Mouse (Mus musculus) Patski (cell line): ENCODE measurements around the gene Mtss1l. TPM values are rescaled to one million over a fixed set of nuclear protein-coding genes. Genes with fewer than 3 reads are reported as not detected.

Source experiments
- ATAC-seq: fragments of 100-300 bp; one replicate; pipeline ENCODE4 v1.8.0; 2021
- CTCF ChIA-PET: fragments of 350-600 bp; sonication (Branson Sonifier 250); formaldehyde crosslinking; loops from one replicate; lab custom pipeline; 2022; ENCODE audit warnings: inconsistent platforms; lab: Charles Lee
- POLR2A ChIA-PET: fragments of 350-600 bp; sonication (Branson Sonifier 250); formaldehyde crosslinking; loops from one replicate; lab custom pipeline; 2022; ENCODE audit warnings: antibody characterized with exemption, inconsistent platforms; lab: Charles Lee
- DNase-seq: peaks from one replicate; pipeline ENCODE4 v3.0.0-alpha.2; 2011; ENCODE audit warnings: low read depth, low spot score
- H3K27me3 ChIP-seq: fragments of 371-371 bp; one replicate; pipeline ENCODE4 v1.5.1; 2021
- CTCF ChIP-seq: fragments of 100-300 bp; IDR thresholded peaks from one replicate; pipeline ENCODE4 v1.5.1; 2021
- in situ Hi-C: fragments of 300-500 bp; cut with MboI; formaldehyde crosslinking; loops from 3 replicates; pipeline ENCODE4 v1.11.1; 2018; ENCODE audit warnings: low pct_unique_long_range_greater_than_20kb, mixed read lengths
- polyA plus RNA-seq: library from polyadenylated mRNA; unstranded; gene quantifications from one replicate; pipeline ENCODE4 v1.2.3, GENCODE M21; 2021

The Mtss1l gene
- polyA plus RNA-seq, 1 experiment from 2014 or later: 17.4 TPM

- DNase-seq: no peak
- CTCF ChIA-PET: interaction anchor here (0.8 to 1.6 kb wide), 2 partner anchors 10 to 15 kb away, joined by 3 to 10 read pairs; no protein-coding TSS in a partner anchor
These were observed 66.2 kb downstream of the Mtss1l start for GRCm38 (mm10) chr8:110787411-110787954.

GRCm38 (mm10) chr8:110788981-110789380 is 67.7 kb downstream of the Mtss1l start:
- CTCF ChIA-PET: interaction anchor here (1.5 to 2.0 kb wide), 2 partner anchors 17 to 32 kb away, joined by 4 to 7 read pairs; partner anchors contain the start of gene Il34
- no peak for TF ChIP-seq CTCF
- H3K27me3 ChIP-seq: no peaks in the 10 kb centered on the region
- in situ Hi-C loops: loop anchor here (25.0 kb wide), 1 partner anchor 948 kb away; the partner anchor contains the start of gene Bcar1
- POLR2A ChIA-PET: interaction anchor here (1.0 to 3.2 kb wide), 5 partner anchors 9 to 38 kb away, joined by 3 to 13 read pairs (median 4); partner anchors contain the start of gene Il34
- DNase-seq (no peak), ATAC-seq (peak; percentile 46)

More at GRCm38 (mm10) chr8:110787411-110787954, 66.2 kb downstream of the Mtss1l start:
- in situ Hi-C loops: loop anchor here (25.0 kb wide), 1 partner anchor 950 kb away; the partner anchor contains the start of gene Bcar1
- POLR2A ChIA-PET: no interaction called here
- TF ChIP-seq CTCF: no peak
- ATAC-seq: no peak
- H3K27me3 ChIP-seq: no peaks in the 10 kb centered on the region

GRCm38 (mm10) chr8:110789571-110789970 is 68.3 kb downstream of the Mtss1l start:
- POLR2A ChIA-PET: interaction anchor here (1.0 to 3.2 kb wide), 6 partner anchors 9 to 39 kb away, joined by 3 to 13 read pairs (median 4); partner anchors contain the start of gene Il34
- in situ Hi-C loops: loop anchor here (25.0 kb wide), 1 partner anchor 948 kb away; the partner anchor contains the start of gene Bcar1
- CTCF ChIA-PET: interaction anchor here (1.2 to 2.0 kb wide), 4 partner anchors 17 to 40 kb away, joined by 3 to 7 read pairs (median 6); partner anchors contain the start of gene Il34
- TF ChIP-seq CTCF: no peak
- H3K27me3 ChIP-seq: no peaks in the 10 kb centered on the region
- DNase-seq (no peak), ATAC-seq (no peak)

- in situ Hi-C loops: loop anchor here (5.0 to 25.0 kb wide), 2 partner anchors 52 to 947 kb away; partner anchors contain the start of gene Bcar1
- DNase-seq (no peak), ATAC-seq (no peak)
- POLR2A ChIA-PET: interaction anchor here (1.0 to 3.2 kb wide), 5 partner anchors 17 to 49 kb away, joined by 3 to 13 read pairs (median 4); partner anchors contain the start of gene Il34
- TF ChIP-seq CTCF: no peak
- no peaks in the 10 kb centered on the region for H3K27me3 ChIP-seq
- CTCF ChIA-PET: interaction anchor here (1.2 to 2.0 kb wide), 4 partner anchors 16 to 40 kb away, joined by 3 to 7 read pairs (median 6); partner anchors contain the start of gene Il34
These were observed 69.0 kb downstream of the Mtss1l start for GRCm38 (mm10) chr8:110790270-110790669.

Other genes with a start within 250 kb of the Mtss1l start
- gene Vac14, start 102.9 kb upstream of the Mtss1l start, polyA plus RNA-seq: 35.9 TPM
- gene Il34, start 84.4 kb downstream of the Mtss1l start, polyA plus RNA-seq: 35.6 TPM
- 95.9 TPM for gene Cog4, start 125.1 kb downstream of the Mtss1l start, polyA plus RNA-seq
- 129 TPM for gene Sf3b3, start 125.3 kb downstream of the Mtss1l start, polyA plus RNA-seq
- 25.6 TPM for gene Fuk, start 181.0 kb downstream of the Mtss1l start, polyA plus RNA-seq
- 88.1 TPM for gene St3gal2, start 198.4 kb downstream of the Mtss1l start, polyA plus RNA-seq